Mouse (Mus musculus) lung, postnatal 25 days (tissue): Measurements from ENCODE around the gene Matn3.
"Not testable (repeated sequence)": the region's sequence is repeated elsewhere in the genome, so short reads cannot be mapped to it uniquely, and the experiment has no call there.

Experiments
- DNase-seq: peaks from one replicate; pipeline ENCODE4 v3.0.0; 2022; ENCODE audit warnings: low spot score

The Matn3 gene

GRCm38 (mm10) chr12:8936210-8936609, 11.5 kb upstream of the Matn3 start:
- not testable (repeated sequence) for DNase-seq

GRCm38 (mm10) chr12:8939490-8939889, 8.2 kb upstream of the Matn3 start:
- no peak for DNase-seq

GRCm38 (mm10) chr12:8940011-8941005, 7.4 kb upstream of the Matn3 start:
- no peak for DNase-seq

GRCm38 (mm10) chr12:8941131-8941615, 6.6 kb upstream of the Matn3 start:
- no peak for DNase-seq

GRCm38 (mm10) chr12:8941699-8942392, 5.9 kb upstream of the Matn3 start:
- DNase-seq, result no peak

GRCm38 (mm10) chr12:8947163-8947562, 566 bp upstream of the Matn3 start:
- no peak for DNase-seq

- DNase-seq, result no peak
These were observed 5.4 kb downstream of the Matn3 start for GRCm38 (mm10) chr12:8953136-8953535.

- peak; percentile 67 for DNase-seq
These were observed 6.4 kb downstream of the Matn3 start for GRCm38 (mm10) chr12:8954161-8954561.

- no peak for DNase-seq
These were observed 14.0 kb downstream of the Matn3 start for GRCm38 (mm10) chr12:8961607-8962316.

GRCm38 (mm10) chr12:8969828-8970227, 22.1 kb downstream of the Matn3 start:
- DNase-seq, result peak; percentile 80

GRCm38 (mm10) chr12:8973820-8974465, 26.2 kb downstream of the Matn3 start, which contains the start of gene Wdr35:
Gene Wdr35 (plus strand): TSS chr12:8973892.
- peak; percentile 91 for DNase-seq

- no peak for DNase-seq
These were observed 27.3 kb downstream of the Matn3 start for GRCm38 (mm10) chr12:8975076-8975475.

- DNase-seq, result no peak
These were observed 45.5 kb downstream of the Matn3 start for GRCm38 (mm10) chr12:8993231-8993630.

- no peak for DNase-seq
These were observed 50.6 kb downstream of the Matn3 start for GRCm38 (mm10) chr12:8998318-8998717.

- DNase-seq, result peak; percentile 83
These were observed 54.4 kb downstream of the Matn3 start for GRCm38 (mm10) chr12:9002038-9002648.

GRCm38 (mm10) chr12:9007146-9007545, 59.4 kb downstream of the Matn3 start:
- no peak for DNase-seq

GRCm38 (mm10) chr12:9007811-9008210, 60.1 kb downstream of the Matn3 start:
- DNase-seq, result no peak

GRCm38 (mm10) chr12:9010311-9010710, 62.6 kb downstream of the Matn3 start:
- DNase-seq, result no peak

GRCm38 (mm10) chr12:9016376-9016775, 68.6 kb downstream of the Matn3 start:
- no peak for DNase-seq

GRCm38 (mm10) chr12:9020431-9020830, 72.7 kb downstream of the Matn3 start:
- no peak for DNase-seq

- DNase-seq, result no peak
These were observed 73.3 kb downstream of the Matn3 start for GRCm38 (mm10) chr12:9020986-9021385.
